Mouse (Mus musculus) heart, adult 2 months (tissue): ENCODE data around the gene Golga3. TPM values are rescaled to one million over a fixed set of nuclear protein-coding genes. Genes with fewer than 3 reads are reported as not detected.
A peak's percentile ranks its signal among the peaks of the same experiment; 100 is the strongest.

Source experiments
- DNase-seq, 2 experiments: peaks; one replicate each; pipeline ENCODE4 v3.0.0; 2021
- H3K27ac ChIP-seq: fragments of 200-600 bp; 2 replicates; pipeline ENCODE4 v1.8.1; 2022
- H3K27me3 ChIP-seq: fragments of 200-500 bp; 2 replicates; pipeline ENCODE4 v1.6.1; 2012; ENCODE audit warnings: mild to moderate bottlenecking, low read length, inconsistent platforms, mixed read lengths; ENCODE audit not compliant: control insufficient read depth, insufficient read depth
- H3K36me3 ChIP-seq: fragments of 200-500 bp; 2 replicates; pipeline ENCODE4 v1.6.1; 2012; ENCODE audit warnings: low read length, inconsistent platforms; ENCODE audit not compliant: control insufficient read depth, insufficient read depth
- H3K4me1 ChIP-seq: fragments of 200-500 bp; 2 replicates; pipeline ENCODE4 v1.6.1; 2011; ENCODE audit warnings: low read length; ENCODE audit not compliant: control insufficient read depth, insufficient read depth
- H3K4me3 ChIP-seq: fragments of 200-600 bp; 2 replicates; pipeline ENCODE4 v1.8.1; 2022
- H3K79me2 ChIP-seq: fragments of 200-500 bp; replicated peaks from 2 replicates; pipeline ENCODE4 v1.6.1; 2012; ENCODE audit warnings: mild to moderate bottlenecking, inconsistent platforms, low read length, moderate library complexity, mixed read lengths; ENCODE audit not compliant: control insufficient read depth, insufficient read depth
- H3K9ac ChIP-seq: fragments of 200-500 bp; 2 replicates; pipeline ENCODE4 v1.6.1; 2012; ENCODE audit warnings: low read depth, mild to moderate bottlenecking, control low read depth, inconsistent platforms, low read length, mixed read lengths
- CTCF ChIP-seq: fragments of 200-600 bp; IDR thresholded peaks from 2 replicates; pipeline ENCODE4 v1.8.1; 2022; ENCODE audit warnings: antibody characterized with exemption, mild to moderate bottlenecking, moderate library complexity
- EP300 ChIP-seq: fragments of 200-500 bp; IDR thresholded peaks from 2 replicates; pipeline ENCODE4 v1.6.1; 2011; ENCODE audit warnings: low read depth, low read length, control low read depth; ENCODE audit not compliant: insufficient read depth
- POLR2A ChIP-seq: fragments of 200-500 bp; IDR thresholded peaks from 2 replicates; pipeline ENCODE4 v1.6.1; 2011; ENCODE audit warnings: mild to moderate bottlenecking, low read depth, low read length, control low read depth; ENCODE audit not compliant: insufficient read depth
- WGBS: fragments of 180-500 bp; shearing (Covaris S2); methylation state at CpG from one replicate; pipeline ENCODE4 v1.1.7; 2018; 5-methylcytosine and 5-hydroxymethylcytosine counted together
- intact Hi-C: fragments of 180-260 bp; cut with DNase I; formaldehyde crosslinking; loops from one replicate; pipeline ENCODE4 v1.15.1; 2025
- polyA plus RNA-seq: library from polyadenylated mRNA; depleted of rRNA; stranded (reverse); fragments of >200 nt; gene quantifications from 2 replicates; pipeline ENCODE4 v1.2.3, GENCODE M21; 2012
- total RNA-seq, 2 experiments: library from RNA; stranded (reverse); gene quantifications; 2 replicates each; pipeline ENCODE4 v1.2.3; 2021

The Golga3 gene
- total and polyA plus RNA-seq, 3 experiments, result 9.8 to 53.6 (median 47.2) TPM

- Histone ChIP-seq H3K9ac (no peak overlapping the region), H3K4me1 (peaks cover 2% of the 10 kb centered on the region), H3K27me3 (no peaks in the 10 kb centered on the region), H3K36me3 (peaks cover 4% of the 10 kb centered on the region), H3K4me3 (no peak overlapping the region), H3K27ac (no peak overlapping the region), H3K79me2 (peaks cover 2% of the 10 kb centered on the region; the same call in 1 of the 2 replicates)
- WGBS, result 43% methylated on average over 1 of the region's 1 CpGs
- TF ChIP-seq POLR2A (no peak), CTCF (no peak), EP300 (no peak)
- intact Hi-C loops, result no loop called here
- DNase-seq, result no peak
Observed at GRCm38 (mm10) chr5:110227336-110227883, 50.9 kb downstream of the Golga3 start.

GRCm38 (mm10) chr5:110230401-110230779, 53.9 kb downstream of the Golga3 start:
- H3K4me1 ChIP-seq, result peaks cover 2% of the 10 kb centered on the region
- peak overlapping the region; percentile 99 for H3K4me3 ChIP-seq
- peak in 1 of 2 experiments; percentile 3 for DNase-seq
- WGBS, result 7% methylated on average over 8 of the region's 8 CpGs
- H3K27ac ChIP-seq, result peak overlapping the region; percentile 92
- H3K9ac ChIP-seq, result peak overlapping the region; percentile 83
- H3K27me3 ChIP-seq, result no peaks in the 10 kb centered on the region
- H3K79me2 ChIP-seq, result peaks cover 2% of the 10 kb centered on the region
- TF ChIP-seq POLR2A (no peak), EP300 (no peak), CTCF (no peak)
- H3K36me3 ChIP-seq, result peaks cover 6% of the 10 kb centered on the region
- intact Hi-C loops, result no loop called here

GRCm38 (mm10) chr5:110230780-110231461, 54.4 kb downstream of the Golga3 start, which contains the start of gene Ankle2:
Gene Ankle2, plus strand, starts transcription at chr5:110231004.
- peak within 1 kb of the TSS; percentile 94 for H3K9ac ChIP-seq
- H3K4me3 ChIP-seq, result peak within 1 kb of the TSS; percentile 99
- peaks cover 2% of the 10 kb centered on the region for H3K79me2 ChIP-seq
- peak; percentile 94 to 96 for DNase-seq
- WGBS, result under 1% methylated on average over 81 of the region's 81 CpGs
- TF ChIP-seq EP300 (peak; percentile 63; the same call in 1 of the 2 replicates), POLR2A (peak; percentile 85), CTCF (0 out of 2 replicates have a peak, but pooled peaks have one; percentile 6)
- H3K36me3 ChIP-seq, result peaks cover 6% of the 10 kb centered on the region
- intact Hi-C loops, result no loop called here
- H3K4me1 ChIP-seq, result peaks cover 2% of the 10 kb centered on the region
- H3K27ac ChIP-seq, result peak within 1 kb of the TSS; percentile 92
- H3K27me3 ChIP-seq, result no peaks in the 10 kb centered on the region

DNA sequence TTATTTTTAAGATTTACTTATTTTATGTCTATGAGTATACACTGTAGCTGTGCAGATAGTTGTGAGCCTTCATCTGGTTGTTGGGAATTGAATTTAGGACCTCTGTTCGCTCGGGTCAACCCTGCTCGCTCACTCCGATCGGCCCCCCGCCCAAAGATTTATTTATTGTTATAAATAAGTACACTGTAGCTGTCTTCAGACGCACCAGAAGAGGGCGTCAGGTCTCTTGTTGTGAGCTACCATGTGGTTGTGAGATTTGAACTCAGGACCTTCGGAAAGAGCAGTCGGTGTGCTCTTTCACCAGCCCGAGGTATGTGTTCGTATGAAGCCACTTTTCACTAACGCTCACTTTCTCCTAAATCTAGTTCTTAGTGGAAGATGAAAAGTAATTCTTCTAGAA, 55.1 kb downstream of the Golga3 start:
- Histone ChIP-seq H3K27ac (peak overlapping the region; percentile 92), H3K4me3 (peak overlapping the region; percentile 99), H3K27me3 (no peaks in the 10 kb centered on the region), H3K9ac (no peak overlapping the region; the same call in 1 of the 2 replicates), H3K4me1 (peaks cover 2% of the 10 kb centered on the region), H3K79me2 (peaks cover 2% of the 10 kb centered on the region), H3K36me3 (peaks cover 6% of the 10 kb centered on the region)
- TF ChIP-seq EP300 (no peak), CTCF (no peak; the same call in 1 of the 2 replicates), POLR2A (no peak)
- 37% methylated on average over 13 of the region's 13 CpGs for WGBS
- intact Hi-C loops, result loop anchor here (2.0 kb wide), 1 partner anchor 37 kb away; the partner anchor contains the start of gene Pgam5
- no peak for DNase-seq

- no peak for TF ChIP-seq EP300
- TF ChIP-seq CTCF, result no peak
- no peak for TF ChIP-seq POLR2A
- Histone ChIP-seq H3K79me2 (peaks cover 2% of the 10 kb centered on the region), H3K4me3 (no peak overlapping the region), H3K4me1 (peaks cover 2% of the 10 kb centered on the region), H3K36me3 (peaks cover 6% of the 10 kb centered on the region), H3K27ac (no peak overlapping the region), H3K9ac (no peak overlapping the region), H3K27me3 (no peaks in the 10 kb centered on the region)
- intact Hi-C loops, result loop anchor here (2.0 kb wide), 1 partner anchor 36 kb away; the partner anchor contains the start of gene Pgam5
- no peak for DNase-seq
- 63% methylated on average over 6 of the region's 6 CpGs for WGBS
Observed at GRCm38 (mm10) chr5:110232346-110232745, 55.8 kb downstream of the Golga3 start.

DNA sequence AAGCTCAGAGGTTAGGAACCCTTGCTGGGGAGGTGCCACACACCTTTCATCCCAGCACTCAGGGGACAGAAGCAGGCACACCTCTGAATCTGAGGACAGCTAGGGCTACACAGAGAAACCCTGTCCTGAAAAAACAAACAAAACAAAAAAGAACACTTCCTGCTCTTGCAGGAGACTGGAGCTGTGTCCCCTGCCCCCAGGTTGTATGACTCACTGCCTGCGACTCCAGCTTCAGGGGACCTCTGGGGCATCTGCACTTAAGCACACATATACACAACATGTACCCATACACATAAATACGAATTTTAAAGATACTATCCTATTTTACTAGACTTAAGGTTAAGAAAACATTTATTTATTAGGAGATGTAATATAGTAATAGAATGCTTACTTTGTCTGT, 67.6 kb downstream of the Golga3 start:
- peaks cover 3% of the 10 kb centered on the region; the same call in 1 of the 2 replicates for H3K79me2 ChIP-seq
- WGBS, result 72% methylated on average over 2 of the region's 2 CpGs
- TF ChIP-seq CTCF (no peak), POLR2A (no peak), EP300 (no peak)
- no peak for DNase-seq
- no peak overlapping the region for H3K9ac ChIP-seq
- H3K36me3 ChIP-seq, result peaks cover 6% of the 10 kb centered on the region
- no peak overlapping the region for H3K4me3 ChIP-seq
- H3K27me3 ChIP-seq, result no peaks in the 10 kb centered on the region
- intact Hi-C loops, result no loop called here
- H3K4me1 ChIP-seq, result no peaks in the 10 kb centered on the region
- H3K27ac ChIP-seq, result no peak overlapping the region
